Mouse (Mus musculus): ENCODE data around the gene 2310034G01Rik.
A peak's percentile ranks its signal among the peaks of the same experiment; 100 is the strongest.

2310034G01Rik gene

DNA sequence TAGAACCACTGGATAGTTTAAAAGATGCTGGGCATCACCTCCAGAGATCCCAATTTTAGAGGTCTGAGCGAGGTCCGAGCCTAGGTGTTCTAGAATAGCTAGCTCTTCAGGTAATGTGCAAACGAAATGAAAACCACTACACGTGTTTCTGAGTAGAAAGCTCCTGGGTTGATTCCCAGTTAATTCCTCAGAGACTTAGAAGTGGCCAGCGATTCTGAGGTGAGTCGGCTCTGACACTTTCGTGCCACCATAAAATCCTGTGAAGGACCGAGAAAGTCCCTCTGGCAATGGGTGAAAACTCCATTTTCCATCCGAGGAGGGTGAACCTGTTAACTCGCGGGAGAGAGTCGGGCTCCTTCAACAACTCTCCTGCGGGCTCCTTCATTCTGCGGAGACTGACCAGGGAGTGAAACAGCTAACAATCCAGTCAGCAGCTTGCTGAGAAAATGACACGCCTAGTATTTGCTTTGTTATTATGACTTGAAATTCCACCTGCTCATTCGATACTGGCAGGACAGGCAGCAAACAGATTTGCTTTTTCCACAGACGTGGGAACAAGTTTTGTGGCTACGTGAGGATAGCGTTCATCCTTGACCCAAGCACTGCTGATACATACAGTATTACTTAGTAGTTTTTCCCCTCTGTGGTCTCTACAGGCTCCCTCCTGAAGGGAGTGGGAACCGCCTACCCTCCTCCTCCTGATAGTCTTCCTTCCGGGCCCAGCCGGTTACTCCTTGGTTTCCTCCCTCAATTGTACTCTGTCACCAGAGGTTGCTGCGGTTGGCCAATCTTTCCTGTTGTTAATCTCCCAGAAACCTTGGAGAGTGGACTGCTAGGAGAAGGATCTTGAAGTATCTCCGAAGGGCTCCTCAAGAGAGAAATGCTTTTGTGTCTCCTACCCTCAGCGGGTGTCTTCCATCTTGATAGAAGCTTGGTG is 7.5 kb upstream of the 2310034G01Rik start:
- DNase-seq: no peak

DNA sequence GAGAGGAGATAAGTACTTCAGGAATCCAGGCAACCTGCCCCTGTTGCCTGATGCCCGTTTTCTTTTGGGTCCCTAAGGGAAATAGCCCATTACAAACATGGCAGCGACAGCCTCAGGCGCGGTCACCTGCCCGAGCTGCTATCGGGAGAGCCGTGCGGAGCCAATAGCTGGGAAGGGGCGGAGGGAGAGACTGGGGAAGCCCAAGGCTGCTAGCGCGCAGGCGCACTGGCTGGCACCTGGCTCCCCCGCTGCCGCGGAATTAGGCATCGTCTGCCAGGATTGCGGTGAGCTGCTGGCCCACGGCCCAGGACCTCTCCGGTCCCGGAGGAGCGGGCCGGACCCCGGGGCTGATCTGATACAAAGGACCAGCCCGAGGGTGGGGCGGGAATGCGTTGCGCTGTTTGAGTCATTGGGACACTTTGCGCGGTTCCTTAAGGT is 6.6 kb upstream of the 2310034G01Rik start:
- peak; percentile 95 to 97 for DNase-seq

DNA sequence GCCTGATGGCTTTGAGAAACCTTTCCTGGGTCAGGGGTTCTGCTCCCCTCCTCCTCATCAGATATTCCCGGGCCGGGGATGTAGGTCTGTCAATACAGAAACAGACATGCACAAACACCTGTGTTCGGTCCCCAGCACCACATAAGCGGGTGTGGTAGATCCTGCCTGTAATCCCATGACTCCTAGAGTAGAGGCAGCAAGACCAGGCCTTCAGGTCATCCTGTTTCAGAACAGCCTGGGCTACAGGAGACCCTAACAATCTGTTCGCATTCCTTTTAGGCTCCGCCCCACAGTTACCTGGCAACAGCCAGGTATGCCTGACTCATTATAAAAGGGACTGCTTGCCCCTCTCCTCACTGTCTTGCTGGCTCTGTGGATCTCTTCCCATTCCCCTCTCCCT is 552 bp downstream of the 2310034G01Rik start:
- DNase-seq: no peak

DNA sequence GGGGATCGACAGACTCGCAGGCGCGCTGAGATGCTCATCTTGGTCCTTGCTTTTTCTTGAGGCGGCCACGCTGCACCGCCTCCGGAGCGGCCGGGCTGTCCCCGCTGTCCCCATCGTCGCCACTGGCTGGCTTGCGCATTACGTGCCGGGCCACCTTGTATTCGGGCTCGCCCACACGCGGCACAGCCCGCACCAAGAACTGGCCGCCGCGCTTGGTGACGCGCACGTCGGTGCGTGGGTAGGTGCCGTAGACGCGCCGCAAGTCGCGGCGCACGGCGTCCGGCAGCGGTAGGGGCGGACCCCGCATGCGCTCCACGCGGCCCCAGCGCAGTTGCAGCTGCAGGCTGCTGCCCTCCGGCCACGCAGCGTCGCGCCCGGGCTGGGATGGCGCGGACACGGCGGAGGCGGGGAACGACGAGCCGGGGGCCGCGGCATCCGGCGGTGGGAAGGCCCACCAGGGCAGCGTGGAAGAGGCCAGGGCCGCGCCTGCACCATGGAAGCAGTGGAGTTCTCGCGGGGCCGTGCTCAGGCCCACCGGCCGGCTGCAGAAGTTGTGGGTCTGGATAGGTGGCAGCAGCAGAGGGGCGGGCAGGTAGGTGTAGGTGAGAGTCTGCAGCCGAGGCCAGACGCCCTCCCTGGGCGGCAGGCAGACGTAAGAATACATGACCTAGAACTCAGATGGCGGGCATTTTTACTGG is 1.2 kb downstream of the 2310034G01Rik start:
- peak; percentile 92 to 95 for DNase-seq

DNA sequence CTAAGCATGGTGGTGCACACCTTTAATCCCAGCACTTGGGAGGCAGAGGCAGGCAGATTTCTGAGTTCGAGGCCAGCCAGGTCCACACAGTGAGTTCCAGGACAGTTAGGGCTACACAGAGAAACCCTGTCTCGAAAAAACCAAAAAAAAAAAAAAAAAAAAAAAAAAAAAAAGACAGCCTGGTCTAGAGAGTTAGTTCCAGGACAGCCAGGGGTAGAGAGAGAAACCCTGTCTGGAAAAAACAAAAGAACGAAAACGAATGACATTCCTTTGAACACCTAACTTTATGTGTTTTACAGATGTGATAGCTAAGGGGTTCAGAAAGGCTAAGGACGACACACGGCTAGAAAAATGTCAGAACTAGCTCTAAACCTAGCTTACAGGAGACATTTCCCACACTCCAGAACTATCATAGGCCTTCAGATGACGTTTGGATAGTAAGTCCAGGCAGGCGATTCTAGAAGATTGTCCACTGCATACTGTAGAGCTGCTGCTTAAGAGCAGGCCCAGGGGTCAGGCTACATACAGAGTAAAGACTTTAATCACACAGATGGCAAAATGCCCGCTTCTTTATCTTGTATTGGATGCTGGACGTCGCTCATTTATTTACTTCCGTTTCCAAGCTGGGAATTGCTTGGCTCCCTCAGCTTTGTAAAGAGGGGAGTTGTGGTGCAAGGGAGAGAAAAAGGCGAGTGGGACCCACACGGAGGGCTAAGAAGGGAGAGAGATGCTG is 2.0 kb downstream of the 2310034G01Rik start:
- DNase-seq: peak in 1 of 2 experiments; percentile 41

DNA sequence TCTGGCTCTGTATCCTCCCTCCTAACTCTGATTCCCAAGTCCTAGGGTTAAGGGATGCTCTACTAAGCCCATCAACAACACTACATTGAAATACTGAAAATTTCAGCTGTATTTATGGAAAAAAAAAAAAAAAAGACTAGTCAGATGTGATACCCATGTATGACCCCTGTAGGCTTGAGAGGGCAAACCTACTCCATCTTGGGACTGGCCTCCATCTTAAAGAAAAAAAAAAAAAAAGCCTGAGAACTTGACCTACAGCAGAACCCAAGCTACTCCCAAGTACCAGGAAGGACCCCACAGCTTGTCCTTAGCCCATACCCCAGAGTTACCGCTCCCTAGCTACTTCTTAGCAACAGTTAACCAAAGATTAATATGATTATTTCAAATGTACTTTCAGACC is 3.0 kb downstream of the 2310034G01Rik start:
- DNase-seq: no peak

DNA sequence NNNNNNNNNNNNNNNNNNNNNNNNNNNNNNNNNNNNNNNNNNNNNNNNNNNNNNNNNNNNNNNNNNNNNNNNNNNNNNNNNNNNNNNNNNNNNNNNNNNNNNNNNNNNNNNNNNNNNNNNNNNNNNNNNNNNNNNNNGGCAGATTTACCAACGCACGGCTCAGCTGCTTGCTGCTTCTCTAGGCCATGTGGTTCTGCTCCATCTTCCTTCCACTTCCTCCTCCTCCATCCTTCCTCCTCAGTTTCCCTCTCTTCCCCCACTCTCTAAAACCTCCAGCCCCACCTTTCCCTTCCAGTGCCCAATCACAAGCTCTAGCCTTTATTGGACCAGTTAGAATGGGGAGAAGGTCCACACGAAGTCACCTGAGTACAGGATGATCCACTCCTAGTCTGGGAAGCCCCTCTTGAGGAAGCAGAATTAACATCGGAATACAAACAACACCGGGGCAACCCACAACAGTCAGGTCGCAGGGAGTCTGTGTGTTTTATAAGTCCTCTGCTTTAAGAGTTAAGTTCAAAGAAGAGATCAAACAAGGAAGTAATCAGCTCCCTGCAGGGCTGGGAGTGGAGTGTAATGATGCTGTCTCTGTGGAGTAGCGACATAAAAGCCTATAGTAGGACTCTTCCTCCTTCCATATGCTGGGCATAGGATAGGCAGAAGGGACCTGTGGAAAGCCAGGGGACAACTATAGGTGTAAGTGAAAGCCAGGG is 5.2 kb downstream of the 2310034G01Rik start:
- no peak for DNase-seq

DNA sequence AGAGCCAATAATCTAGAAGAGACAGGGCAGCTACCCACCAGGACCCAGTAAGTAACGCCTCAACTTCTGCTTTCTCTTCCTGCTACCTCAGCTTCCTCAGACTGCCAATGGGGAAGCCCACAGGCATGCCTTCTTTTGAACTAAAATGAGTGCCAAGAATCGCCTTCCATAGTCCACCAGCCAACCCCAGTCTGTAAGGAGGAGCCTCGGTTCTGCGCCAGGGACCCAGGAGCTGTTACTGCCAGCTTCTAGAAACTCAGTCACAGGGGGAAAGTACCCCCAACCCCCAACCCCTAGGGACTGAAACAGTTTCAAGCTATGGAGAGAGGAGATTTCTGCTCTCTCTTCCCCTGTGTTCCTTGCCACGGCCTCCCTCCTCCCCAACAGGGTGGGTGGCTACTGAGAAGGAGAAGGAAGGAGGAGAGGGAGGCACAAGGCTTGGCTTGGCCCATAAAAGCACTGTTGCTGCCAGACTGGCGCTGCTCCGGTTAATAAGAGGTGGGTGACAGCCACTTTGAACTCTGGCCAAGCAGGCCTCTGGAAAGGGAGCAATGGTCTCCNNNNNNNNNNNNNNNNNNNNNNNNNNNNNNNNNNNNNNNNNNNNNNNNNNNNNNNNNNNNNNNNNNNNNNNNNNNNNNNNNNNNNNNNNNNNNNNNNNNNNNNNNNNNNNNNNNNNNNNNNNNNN is 10.7 kb downstream of the 2310034G01Rik start:
- peak; percentile 49 to 53 for DNase-seq

DNA sequence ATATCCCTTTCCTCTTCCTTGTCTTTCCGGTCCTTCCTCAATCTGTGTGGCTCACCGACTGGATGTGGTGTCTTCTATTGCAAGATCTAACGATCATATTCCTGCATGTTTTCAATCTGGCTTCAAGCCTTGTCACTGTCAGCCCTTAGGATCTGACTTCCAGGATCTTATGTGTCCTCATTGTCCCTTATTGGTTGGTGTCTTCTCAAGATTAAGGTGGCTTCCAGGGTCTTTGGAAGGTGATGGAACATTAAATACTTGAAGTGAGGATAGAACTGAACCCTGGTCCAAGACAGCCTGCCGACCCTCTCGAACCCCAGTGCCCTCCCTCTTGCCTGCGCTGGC is 11.2 kb downstream of the 2310034G01Rik start:
- DNase-seq: no peak

DNA sequence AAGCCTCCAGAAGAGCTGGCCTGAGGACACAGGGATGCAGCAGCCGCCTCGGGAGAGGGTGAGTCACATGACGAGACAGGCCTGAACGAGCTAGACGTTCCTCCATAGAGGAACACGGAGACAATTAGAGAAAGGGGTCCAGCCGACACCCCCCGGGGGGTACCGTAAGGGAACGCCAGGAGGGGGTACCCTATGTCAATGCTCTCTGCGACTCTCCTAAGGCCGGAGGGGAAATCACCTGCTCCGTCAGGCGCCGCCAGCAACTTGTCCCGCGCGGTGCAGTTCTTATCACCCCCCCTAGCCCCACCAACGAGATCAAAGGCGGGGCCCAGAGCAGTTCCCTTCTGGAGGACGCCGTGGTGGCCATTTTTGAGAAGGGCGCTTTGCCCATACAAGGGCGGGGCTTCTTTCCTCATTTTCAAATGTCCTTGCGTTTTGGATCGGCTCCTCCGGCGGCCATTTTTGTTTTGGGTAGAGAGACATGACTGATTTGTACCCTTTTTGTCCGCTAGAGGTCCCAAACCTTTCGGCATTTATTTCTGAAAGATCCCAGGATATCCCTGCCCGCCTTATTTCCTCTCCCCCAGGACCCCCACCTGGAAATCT is 11.7 kb downstream of the 2310034G01Rik start, which contains the start of gene Cuedc2:
Cuedc2 (minus strand) TSS at position 372 of the 606 bp plus-strand sequence.
- DNase-seq: peak; percentile 99

DNA sequence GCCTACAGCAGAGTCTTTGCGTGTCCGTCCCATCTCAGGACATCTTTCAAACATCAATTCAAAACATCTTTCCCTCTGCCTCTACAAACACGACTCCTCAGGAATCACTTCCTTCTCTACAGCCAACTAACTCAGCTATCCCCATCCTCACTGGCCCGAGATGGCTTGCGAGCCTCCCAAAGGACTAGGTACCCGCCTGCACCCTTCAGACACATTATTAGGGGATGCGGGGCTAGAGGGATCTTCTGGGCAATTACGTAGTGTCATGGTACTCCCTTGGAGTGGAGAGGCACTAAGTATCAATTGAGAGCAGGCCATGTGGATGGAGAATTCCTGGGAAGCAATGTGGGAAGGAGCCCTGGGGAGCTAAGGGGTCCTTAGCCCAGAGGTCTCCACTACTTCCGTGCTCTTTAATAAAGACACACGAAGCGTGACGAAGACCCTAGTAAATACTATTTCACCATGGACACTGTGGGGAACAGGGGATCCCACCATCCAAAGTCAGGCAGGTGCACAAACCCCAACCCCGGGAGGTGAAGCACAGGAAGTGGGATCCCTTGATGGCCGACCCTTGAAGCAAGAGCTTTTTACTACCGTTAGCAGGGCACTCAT is 12.3 kb downstream of the 2310034G01Rik start:
- DNase-seq: no peak

DNA sequence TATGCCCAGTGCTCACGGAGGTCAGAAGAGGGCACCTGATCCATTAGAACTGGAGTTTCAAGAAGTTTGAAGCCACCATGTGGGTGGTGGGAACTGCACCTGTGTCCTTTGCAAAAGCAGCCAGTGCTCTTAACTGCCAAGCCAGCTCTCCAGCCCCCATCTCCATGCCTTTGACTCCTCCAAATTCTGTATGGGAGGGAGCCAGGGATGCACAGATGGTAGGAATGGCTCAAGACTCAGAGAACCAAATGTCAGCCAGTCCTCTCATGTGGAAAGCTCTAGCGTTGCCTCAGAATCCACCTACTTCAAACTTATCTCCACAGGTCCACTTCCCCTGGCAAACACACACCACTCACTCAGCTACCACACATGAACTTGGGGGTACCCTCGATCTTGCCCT is 16.2 kb downstream of the 2310034G01Rik start:
- peak; percentile 79 to 84 for DNase-seq

DNA sequence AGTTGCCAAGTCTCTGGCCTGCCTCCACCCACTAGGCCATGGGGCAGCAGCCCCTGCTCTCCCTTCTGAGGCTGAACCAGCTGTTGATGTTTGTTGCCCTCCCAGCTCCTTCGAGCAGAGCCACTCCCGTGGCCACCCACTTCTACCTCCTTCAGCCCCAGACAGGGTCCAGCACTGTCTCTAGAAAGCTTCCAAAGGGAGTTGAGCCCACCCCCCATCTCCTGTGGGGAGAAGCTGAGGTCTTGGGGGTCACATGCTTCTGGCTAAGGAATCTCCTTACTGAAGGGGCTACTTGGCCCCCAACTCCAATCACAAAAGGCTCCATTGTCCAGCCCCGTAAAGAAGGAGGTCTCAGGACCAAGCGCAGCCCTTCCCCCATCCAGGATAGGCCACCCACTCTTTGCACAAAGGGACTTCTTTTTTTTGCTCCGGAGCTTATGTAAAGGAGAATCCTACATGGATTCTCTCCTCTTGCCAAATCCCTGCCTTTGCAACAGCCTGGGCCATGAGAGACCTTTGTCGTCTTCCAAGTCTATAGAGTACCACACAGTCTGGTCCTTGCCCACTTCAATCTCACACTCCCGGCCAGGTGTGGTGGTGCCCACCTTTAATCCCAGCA is 17.3 kb downstream of the 2310034G01Rik start:
- peak; percentile 27 for DNase-seq

DNA sequence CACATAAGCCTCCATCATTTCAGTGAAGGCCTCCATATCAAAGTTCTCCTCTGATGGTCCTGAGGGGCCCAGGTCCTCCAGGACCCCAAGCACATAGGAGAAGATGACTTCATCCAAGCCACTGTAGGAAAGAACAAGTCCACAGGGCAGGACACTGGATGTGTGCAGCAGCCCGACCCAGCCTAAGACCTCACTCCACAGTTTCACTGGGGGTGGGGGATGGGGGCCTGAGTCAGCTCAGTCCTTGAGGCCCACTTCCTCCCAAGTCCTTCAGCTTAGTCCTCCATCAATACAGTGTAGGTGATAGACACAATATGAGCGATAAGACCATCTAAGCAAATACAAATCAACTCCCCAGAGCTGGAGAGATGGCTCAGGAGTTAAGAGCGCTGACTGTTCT is 18.2 kb downstream of the 2310034G01Rik start:
- peak in 1 of 2 experiments; percentile 43 for DNase-seq

DNA sequence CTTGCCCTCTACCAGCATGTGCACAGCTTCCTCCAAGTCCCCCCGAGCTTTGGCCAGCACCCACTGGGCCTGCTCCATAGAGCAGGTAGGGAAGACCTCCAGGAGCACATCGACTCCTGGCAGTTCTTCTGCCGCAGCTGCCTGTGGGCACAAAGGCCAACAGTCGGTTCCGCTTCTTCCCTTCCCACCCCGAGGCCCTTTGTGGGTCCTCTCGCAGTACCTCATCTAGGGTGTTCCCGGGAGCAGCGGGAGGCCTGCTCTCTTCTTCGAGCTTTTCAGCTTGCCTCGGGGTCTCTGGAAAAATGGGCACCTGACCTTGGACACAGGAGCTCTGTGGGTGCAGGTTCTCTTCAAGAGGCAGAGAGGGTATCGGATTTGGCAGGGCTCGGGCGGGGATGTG is 18.8 kb downstream of the 2310034G01Rik start:
- peak; percentile 23 to 33 for DNase-seq

DNA sequence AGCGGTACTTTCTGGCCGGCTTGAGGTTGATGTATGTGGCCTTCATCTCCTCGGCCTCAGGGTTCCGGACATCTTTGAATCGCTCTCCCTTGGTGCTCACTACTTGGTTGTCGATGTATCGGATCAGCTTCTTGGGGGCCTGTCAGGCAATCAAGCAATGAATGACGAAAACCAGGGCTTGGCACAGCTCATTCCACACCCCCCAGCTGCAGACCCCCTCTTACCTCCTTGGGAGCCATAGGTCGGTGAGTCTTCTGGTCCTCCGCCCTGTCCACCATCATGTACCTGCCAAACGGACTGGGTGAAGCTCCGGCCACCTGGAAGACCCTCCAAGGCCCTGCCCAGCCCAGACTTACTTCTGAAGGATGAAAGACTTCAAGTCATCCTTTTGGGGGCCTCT is 19.4 kb downstream of the 2310034G01Rik start:
- DNase-seq: peak in 1 of 2 experiments; percentile 29

DNA sequence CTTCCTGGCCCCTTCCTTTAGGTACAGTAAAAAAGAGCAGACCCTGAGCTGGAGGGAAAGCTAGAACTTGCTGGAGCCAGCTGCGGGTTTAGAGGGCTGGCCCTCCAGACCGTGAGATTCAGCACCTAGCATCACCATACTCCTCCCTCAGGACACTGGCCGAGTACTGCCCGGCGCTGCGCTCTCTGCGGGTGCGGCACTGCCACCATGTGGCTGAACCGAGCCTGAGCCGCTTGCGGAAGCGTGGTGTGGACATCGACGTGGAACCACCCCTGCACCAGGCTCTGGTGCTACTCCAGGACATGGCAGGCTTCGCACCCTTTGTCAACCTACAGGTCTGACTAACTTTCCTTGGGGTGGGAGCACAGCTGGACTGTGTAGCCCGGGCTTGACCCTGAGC is 20.2 kb downstream of the 2310034G01Rik start:
- peak; percentile 90 to 93 for DNase-seq

DNA sequence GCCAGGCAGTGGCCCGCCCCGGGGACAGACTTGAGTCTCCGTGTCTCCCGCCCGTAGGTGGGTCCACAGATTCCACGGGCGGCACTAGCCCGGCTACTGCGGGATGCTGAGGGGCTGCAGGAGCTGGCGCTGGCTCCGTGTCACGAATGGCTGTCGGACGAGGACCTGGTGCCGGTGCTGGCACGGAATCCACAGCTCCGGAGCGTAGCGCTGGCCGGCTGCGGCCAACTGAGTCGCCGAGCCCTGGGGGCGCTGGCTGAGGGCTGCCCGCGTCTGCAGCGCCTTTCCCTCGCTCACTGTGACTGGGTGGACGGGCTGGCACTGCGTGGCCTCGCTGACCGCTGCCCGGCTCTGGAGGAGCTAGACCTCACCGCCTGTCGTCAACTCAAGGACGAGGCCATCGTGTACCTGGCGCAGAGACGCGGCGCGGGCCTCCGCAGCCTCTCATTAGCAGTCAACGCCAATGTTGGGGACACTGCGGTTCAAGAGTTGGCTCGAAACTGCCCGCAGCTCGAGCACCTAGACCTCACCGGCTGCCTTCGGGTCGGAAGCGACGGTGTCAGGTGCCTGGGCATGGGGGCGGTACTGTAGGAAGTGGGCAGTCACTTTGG is 21.0 kb downstream of the 2310034G01Rik start:
- DNase-seq: peak in 1 of 2 experiments; percentile 73

DNA sequence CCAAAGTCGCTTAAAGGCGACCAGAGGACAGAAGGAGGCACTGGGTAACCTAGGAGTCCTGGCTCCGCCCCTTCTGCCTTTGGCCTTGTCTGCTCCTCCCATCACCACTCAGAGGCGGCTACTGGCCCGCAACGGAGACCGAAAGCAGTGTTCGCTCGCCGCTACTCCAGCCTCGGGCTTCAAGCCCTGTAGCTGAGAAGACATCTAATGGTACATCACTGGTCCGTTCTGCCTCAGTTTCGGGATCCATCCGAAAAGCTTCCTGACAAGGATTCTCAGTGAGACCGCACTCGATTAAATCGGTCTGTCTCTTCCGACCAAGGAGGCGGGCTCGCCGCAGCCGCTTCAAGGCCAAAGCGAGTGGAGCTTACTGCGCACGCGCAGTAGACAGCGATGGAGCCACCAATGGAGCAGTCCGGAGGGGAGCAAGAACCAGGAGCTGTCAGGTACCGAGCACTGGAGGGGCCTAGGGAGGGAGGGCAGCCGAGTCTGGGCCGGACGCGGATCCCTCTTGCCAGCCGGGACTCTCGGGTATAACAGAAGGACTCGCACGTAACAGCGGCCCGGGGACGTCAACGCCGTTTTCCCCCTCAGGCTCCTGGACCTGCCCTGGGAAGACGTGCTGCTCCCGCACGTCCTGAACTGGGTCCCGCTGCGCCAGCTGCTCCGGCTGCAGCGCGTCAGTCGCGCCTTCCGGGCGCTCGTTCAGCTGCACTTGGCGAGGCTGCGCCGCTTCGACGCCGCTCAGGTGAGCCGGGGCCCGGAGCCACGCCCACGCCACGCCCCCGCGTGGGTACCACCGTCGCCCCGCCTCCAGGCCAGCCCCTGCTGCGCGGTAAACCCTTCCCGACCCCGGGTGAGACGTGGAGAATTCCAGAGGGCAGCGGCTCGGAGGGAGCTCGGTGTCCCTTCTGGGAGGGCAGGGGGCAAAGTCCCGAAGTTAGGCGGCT is 21.7 kb downstream of the 2310034G01Rik start, which contains the start of gene Fbxl15:
Fbxl15 (plus strand) TSS at position 104 of the 950 bp plus-strand sequence.
- peak; percentile 95 to 97 for DNase-seq
